Mouse (Mus musculus): ENCODE data around the gene Ccdc154. TPM values are rescaled to one million over a fixed set of nuclear protein-coding genes. Genes with fewer than 3 reads are reported as not detected.

Ccdc154 gene
- polyA plus RNA-seq, 1 experiment = not detected

GRCm38 (mm10) chr17:25130060-25130459 lies 32.2 kb upstream of the Ccdc154 start:
- H3K4me1 ChIP-seq (ENCODE audit: control insufficient read depth) = peaks cover 36% of the 10 kb centered on the region
- H3K9me3 ChIP-seq (ENCODE audit: control insufficient read depth, low read length) = no peaks in the 10 kb centered on the region
- H3K36me3 ChIP-seq (ENCODE audit: control insufficient read depth) = no peaks in the 10 kb centered on the region
- H3K27me3 ChIP-seq (ENCODE audit: control insufficient read depth) = no peaks in the 10 kb centered on the region
- H3K4me3 ChIP-seq (replicated peaks) = no peak overlapping the region
- TF ChIP-seq TAL1 (IDR thresholded peaks at IDR 0.05; ENCODE audit: low read length) (no peak), GATA1 (IDR thresholded peaks at IDR 0.05; ENCODE audit: low read length) (no peak)

GRCm38 (mm10) chr17:25133275-25133698 lies 29.0 kb upstream of the Ccdc154 start, which contains the start of gene Clcn7:
TSS of gene Clcn7 (plus strand) at chr17:25133391.
- H3K4me1 ChIP-seq (ENCODE audit: control insufficient read depth) = peaks cover 35% of the 10 kb centered on the region
- TF ChIP-seq GATA1 (IDR thresholded peaks at IDR 0.05; ENCODE audit: low read length) (no peak), TAL1 (IDR thresholded peaks at IDR 0.05; ENCODE audit: low read length) (no peak)
- H3K27me3 ChIP-seq (ENCODE audit: control insufficient read depth) = no peaks in the 10 kb centered on the region
- peaks cover 23% of the 10 kb centered on the region for H3K36me3 ChIP-seq (ENCODE audit: control insufficient read depth)
- peak within 1 kb of the TSS; percentile 91 for H3K4me3 ChIP-seq (replicated peaks)
- H3K9me3 ChIP-seq (ENCODE audit: control insufficient read depth, low read length) = no peaks in the 10 kb centered on the region

DNA sequence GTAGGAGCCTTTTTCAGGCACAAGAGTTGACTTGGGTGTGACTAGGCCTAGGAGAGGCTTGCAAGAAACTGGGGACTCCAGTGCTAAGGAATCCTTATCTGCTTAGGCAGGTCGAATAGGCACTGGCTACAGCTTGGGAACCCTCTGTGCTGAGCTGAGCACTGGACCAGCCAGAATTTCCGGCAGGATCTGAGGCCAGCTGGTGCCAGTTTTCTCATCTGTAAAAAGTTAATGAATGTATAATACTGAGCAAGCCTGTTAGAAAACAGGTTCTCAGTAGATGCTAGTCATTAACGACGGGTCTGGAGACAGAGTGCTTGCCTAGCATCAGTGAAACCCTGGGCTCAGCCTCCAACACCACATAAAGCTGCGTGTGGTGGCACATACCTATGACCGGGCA lies 26.6 kb upstream of the Ccdc154 start:
- H3K4me1 ChIP-seq (ENCODE audit: control insufficient read depth) = peaks cover 38% of the 10 kb centered on the region
- H3K9me3 ChIP-seq (ENCODE audit: control insufficient read depth, low read length) = no peaks in the 10 kb centered on the region
- no peak for TF ChIP-seq TAL1 (IDR thresholded peaks at IDR 0.05; ENCODE audit: low read length)
- no peak for TF ChIP-seq GATA1 (IDR thresholded peaks at IDR 0.05; ENCODE audit: low read length)
- H3K4me3 ChIP-seq (replicated peaks) = no peak overlapping the region
- peaks cover 39% of the 10 kb centered on the region for H3K36me3 ChIP-seq (ENCODE audit: control insufficient read depth)
- H3K27me3 ChIP-seq (ENCODE audit: control insufficient read depth) = no peaks in the 10 kb centered on the region

GRCm38 (mm10) chr17:25138803-25139202 lies 23.5 kb upstream of the Ccdc154 start:
- Histone ChIP-seq H3K4me3 (replicated peaks) (no peak overlapping the region), H3K36me3 (ENCODE audit: control insufficient read depth) (peaks cover 60% of the 10 kb centered on the region), H3K4me1 (ENCODE audit: control insufficient read depth) (peaks cover 34% of the 10 kb centered on the region), H3K27me3 (ENCODE audit: control insufficient read depth) (no peaks in the 10 kb centered on the region), H3K9me3 (ENCODE audit: control insufficient read depth, low read length) (no peaks in the 10 kb centered on the region)
- no peak for TF ChIP-seq GATA1 (IDR thresholded peaks at IDR 0.05; ENCODE audit: low read length)
- TF ChIP-seq TAL1 (IDR thresholded peaks at IDR 0.05; ENCODE audit: low read length) = no peak

DNA sequence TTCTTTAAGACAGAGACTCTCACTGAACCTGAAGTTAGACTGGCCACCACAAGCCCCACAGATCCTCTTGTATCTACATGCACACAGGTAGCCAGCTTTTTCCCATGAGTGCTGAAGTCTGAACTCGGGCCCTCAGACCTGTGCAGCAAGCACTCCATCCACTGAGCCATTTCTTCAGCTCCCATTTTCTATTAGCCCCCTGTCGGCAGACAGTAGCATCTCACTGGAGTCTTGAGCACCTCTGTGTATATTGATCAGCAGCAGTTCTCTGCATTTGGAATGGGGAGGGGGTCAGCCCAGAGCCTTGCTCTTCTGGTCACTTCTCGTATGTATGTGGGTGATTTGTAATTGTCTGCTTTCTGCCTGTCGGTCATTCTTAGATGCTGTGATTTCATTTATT lies 22.3 kb upstream of the Ccdc154 start:
- Histone ChIP-seq H3K27me3 (ENCODE audit: control insufficient read depth) (no peaks in the 10 kb centered on the region), H3K4me1 (ENCODE audit: control insufficient read depth) (peaks cover 23% of the 10 kb centered on the region), H3K36me3 (ENCODE audit: control insufficient read depth) (peaks cover 72% of the 10 kb centered on the region), H3K4me3 (replicated peaks) (no peak overlapping the region), H3K9me3 (ENCODE audit: control insufficient read depth, low read length) (no peaks in the 10 kb centered on the region)
- TF ChIP-seq GATA1 (IDR thresholded peaks at IDR 0.05; ENCODE audit: low read length) = no peak
- TF ChIP-seq TAL1 (IDR thresholded peaks at IDR 0.05; ENCODE audit: low read length) = no peak

GRCm38 (mm10) chr17:25163387-25163786 lies 1.1 kb downstream of the Ccdc154 start:
- TF ChIP-seq TAL1 (IDR thresholded peaks at IDR 0.05; ENCODE audit: low read length) = no peak
- TF ChIP-seq GATA1 (IDR thresholded peaks at IDR 0.05; ENCODE audit: low read length) = no peak
- H3K4me1 ChIP-seq (ENCODE audit: control insufficient read depth) = peaks cover 2% of the 10 kb centered on the region; the same call in 1 of the 2 replicates
- 0 out of 2 replicates have a peak, but pooled peaks cover 2% of the 10 kb centered on the region for H3K27me3 ChIP-seq (ENCODE audit: control insufficient read depth)
- no peaks in the 10 kb centered on the region for H3K9me3 ChIP-seq (ENCODE audit: control insufficient read depth, low read length)
- H3K36me3 ChIP-seq (ENCODE audit: control insufficient read depth) = peaks cover 33% of the 10 kb centered on the region
- H3K4me3 ChIP-seq (replicated peaks) = no peak overlapping the region

- Histone ChIP-seq H3K9me3 (ENCODE audit: control insufficient read depth, low read length) (no peaks in the 10 kb centered on the region), H3K4me1 (ENCODE audit: control insufficient read depth) (peaks cover 2% of the 10 kb centered on the region; the same call in 1 of the 2 replicates), H3K27me3 (ENCODE audit: control insufficient read depth) (0 out of 2 replicates have a peak, but pooled peaks cover 2% of the 10 kb centered on the region), H3K4me3 (replicated peaks) (no peak overlapping the region), H3K36me3 (ENCODE audit: control insufficient read depth) (peaks cover 22% of the 10 kb centered on the region)
- TF ChIP-seq TAL1 (IDR thresholded peaks at IDR 0.05; ENCODE audit: low read length) (no peak), GATA1 (IDR thresholded peaks at IDR 0.05; ENCODE audit: low read length) (no peak)
These were observed 2.5 kb downstream of the Ccdc154 start for GRCm38 (mm10) chr17:25164770-25165169.

GRCm38 (mm10) chr17:25165970-25166671 lies 3.9 kb downstream of the Ccdc154 start:
- no peak overlapping the region for H3K4me3 ChIP-seq (replicated peaks)
- peaks cover 9% of the 10 kb centered on the region for H3K36me3 ChIP-seq (ENCODE audit: control insufficient read depth)
- H3K9me3 ChIP-seq (ENCODE audit: control insufficient read depth, low read length) = no peaks in the 10 kb centered on the region
- H3K27me3 ChIP-seq (ENCODE audit: control insufficient read depth) = 0 out of 2 replicates have a peak, but pooled peaks cover 2% of the 10 kb centered on the region
- H3K4me1 ChIP-seq (ENCODE audit: control insufficient read depth) = peaks cover 2% of the 10 kb centered on the region; the same call in 1 of the 2 replicates
- TF ChIP-seq GATA1 (IDR thresholded peaks at IDR 0.05; ENCODE audit: low read length) = no peak
- TF ChIP-seq TAL1 (IDR thresholded peaks at IDR 0.05; ENCODE audit: low read length) = no peak

GRCm38 (mm10) chr17:25169706-25170105 lies 7.4 kb downstream of the Ccdc154 start:
- H3K9me3 ChIP-seq (ENCODE audit: control insufficient read depth, low read length) = no peaks in the 10 kb centered on the region
- no peak for TF ChIP-seq TAL1 (IDR thresholded peaks at IDR 0.05; ENCODE audit: low read length)
- TF ChIP-seq GATA1 (IDR thresholded peaks at IDR 0.05; ENCODE audit: low read length) = no peak
- H3K36me3 ChIP-seq (ENCODE audit: control insufficient read depth) = no peaks in the 10 kb centered on the region
- H3K4me1 ChIP-seq (ENCODE audit: control insufficient read depth) = no peaks in the 10 kb centered on the region
- peaks cover 5% of the 10 kb centered on the region; the same call in 1 of the 2 replicates for H3K27me3 ChIP-seq (ENCODE audit: control insufficient read depth)
- no peak overlapping the region for H3K4me3 ChIP-seq (replicated peaks)
